Mouse (Mus musculus) thymus, postnatal 0 days (tissue): Measurements from ENCODE around the gene Gzme. TPM values are rescaled to one million over a fixed set of nuclear protein-coding genes. Genes with fewer than 3 reads are reported as not detected.

ENCODE experiments used
- microRNA-seq: library from miRNA; unstranded; fragments of <30 nt; microRNA quantifications from one replicate; pipeline ENCODE4, GENCODE M21; 2016; ENCODE audit warnings: borderline number of aligned reads
- polyA plus RNA-seq: library from polyadenylated mRNA; unstranded; fragments of >200 nt; fragmentation: Nextera tagmentation; extraction: Ambion mirVana; gene quantifications from 2 replicates; pipeline ENCODE4 v1.2.1, GENCODE M21; 2015

Gene Gzme
- polyA plus RNA-seq, 1 experiment from 2014 or later, result not detected

Small RNAs within 50 kb of the gene (microRNA-seq; reads per million reads assigned to microRNA genes)
- gene Mir6949, result not detected

Other genes starting within 250 kb of the Gzme start
- 0.05 and 0.12 TPM in 2 replicates for gene Cbln3, start 236.2 kb downstream of the Gzme start, polyA plus RNA-seq
- gene Khnyn, start 235.7 kb downstream of the Gzme start, polyA plus RNA-seq, result 8.5 and 9.8 TPM in 2 replicates
- 72.5 and 74.8 TPM in 2 replicates for gene Sdr39u1, start 220.3 kb downstream of the Gzme start, polyA plus RNA-seq
- 6.9 and 7.2 TPM in 2 replicates for gene Cma1, start 175.9 kb downstream of the Gzme start, polyA plus RNA-seq
- gene Cma2, start 169.6 kb downstream of the Gzme start, polyA plus RNA-seq, result 0.15 TPM in 1 of 2 replicates, not detected in the other
- 0.46 and 0.50 TPM in 2 replicates for gene Mcpt1, start 102.7 kb downstream of the Gzme start, polyA plus RNA-seq
- gene Mcpt9, start 90.1 kb downstream of the Gzme start, polyA plus RNA-seq, result not detected in 2 replicates
- gene Mcpt2, start 78.6 kb downstream of the Gzme start, polyA plus RNA-seq, result 0.30 and 0.40 TPM in 2 replicates
- gene Mcpt4, start 58.3 kb downstream of the Gzme start, polyA plus RNA-seq, result 2.0 and 2.2 TPM in 2 replicates
- 0.17 and 0.36 TPM in 2 replicates for gene Mcpt8, start 35.4 kb downstream of the Gzme start, polyA plus RNA-seq
- gene Ctsg, start 18.1 kb downstream of the Gzme start, polyA plus RNA-seq, result 0.26 and 0.46 TPM in 2 replicates
- not detected in 2 replicates for gene Gzmd, start 12.0 kb upstream of the Gzme start, polyA plus RNA-seq
- gene Gzmg, start 39.0 kb upstream of the Gzme start, polyA plus RNA-seq, result not detected in 2 replicates
- gene Gzmn, start 54.0 kb upstream of the Gzme start, polyA plus RNA-seq, result not detected in 2 replicates
- 0.16 and 0.18 TPM in 2 replicates for gene Gzmf, start 90.8 kb upstream of the Gzme start, polyA plus RNA-seq
- gene Gzmc, start 114.0 kb upstream of the Gzme start, polyA plus RNA-seq, result 10.4 and 13.2 TPM in 2 replicates
- gene Gzmb, start 141.6 kb upstream of the Gzme start, polyA plus RNA-seq, result 4.2 and 4.5 TPM in 2 replicates
- 0.10 and 0.26 TPM in 2 replicates for gene Atp12a, start 244.4 kb upstream of the Gzme start, polyA plus RNA-seq